Mouse (Mus musculus) thymus, postnatal 14 days (tissue): ENCODE data around the gene Srrm3.
A peak's percentile ranks its signal among the peaks of the same experiment; 100 is the strongest.

Experiments used
- DNase-seq: peaks from one replicate; pipeline ENCODE4 v3.0.0; 2021

Gene Srrm3

GRCm38 (mm10) chr5:135907256-135907655 lies 100.6 kb downstream of the Srrm3 start:
- no peak for DNase-seq

GRCm38 (mm10) chr5:135908185-135908584 lies 101.5 kb downstream of the Srrm3 start:
- peak; percentile 43 for DNase-seq

GRCm38 (mm10) chr5:135908989-135909388 lies 102.3 kb downstream of the Srrm3 start:
- DNase-seq = no peak

- DNase-seq = no peak
Measured at GRCm38 (mm10) chr5:135909646-135910045, 103.0 kb downstream of the Srrm3 start.

GRCm38 (mm10) chr5:135910813-135911212 lies 104.1 kb downstream of the Srrm3 start:
- DNase-seq = no peak

GRCm38 (mm10) chr5:135911633-135912220 lies 105.0 kb downstream of the Srrm3 start:
- no peak for DNase-seq

GRCm38 (mm10) chr5:135913201-135913600 lies 106.5 kb downstream of the Srrm3 start:
- DNase-seq = peak; percentile 32

GRCm38 (mm10) chr5:135914156-135914555 lies 107.5 kb downstream of the Srrm3 start:
- no peak for DNase-seq

GRCm38 (mm10) chr5:135916051-135916565 lies 109.4 kb downstream of the Srrm3 start:
- DNase-seq = no peak

GRCm38 (mm10) chr5:135916601-135917000 lies 109.9 kb downstream of the Srrm3 start:
- DNase-seq = no peak

- no peak for DNase-seq
Measured at GRCm38 (mm10) chr5:135917327-135918058, 110.8 kb downstream of the Srrm3 start.

GRCm38 (mm10) chr5:135918059-135918437 lies 111.4 kb downstream of the Srrm3 start:
- no peak for DNase-seq

GRCm38 (mm10) chr5:135918593-135918992 lies 111.9 kb downstream of the Srrm3 start:
- DNase-seq = no peak

GRCm38 (mm10) chr5:135919902-135920301 lies 113.2 kb downstream of the Srrm3 start:
- DNase-seq = no peak

- DNase-seq = no peak
Measured at GRCm38 (mm10) chr5:135923901-135924300, 117.2 kb downstream of the Srrm3 start.
